Mouse (Mus musculus) liver, embryonic 11.5 days (tissue): ENCODE data around the gene Hoxd9. TPM values are rescaled to one million over a fixed set of nuclear protein-coding genes. Genes with fewer than 3 reads are reported as not detected.

Experiments
- ATAC-seq: fragments of 200-750 bp; cut with Nextera tagmentation; replicated peaks from 2 replicates; pipeline ENCODE4 v1.8.0; 2017; ENCODE audit warnings: moderate number of reproducible peaks, mild to moderate bottlenecking, moderate TSS enrichment, moderate library complexity; ENCODE audit not compliant: low FRiP score
- DNase-seq: peaks from one replicate; pipeline ENCODE4 v3.0.0-alpha.2; 2017; ENCODE audit warnings: low spot score
- H3K27ac ChIP-seq: fragments of 300-500 bp; sonication (generic); 2 replicates; pipeline ENCODE4 v1.5.1; 2014; ENCODE audit warnings: mild to moderate bottlenecking, low read depth, low read length, control low read depth
- H3K27me3 ChIP-seq: fragments of 300-500 bp; sonication (generic); replicated peaks from 2 replicates; pipeline ENCODE4 v1.6.1; 2014; ENCODE audit warnings: low read length, mixed read lengths; ENCODE audit not compliant: control insufficient read depth, insufficient read depth
- H3K36me3 ChIP-seq: fragments of 300-500 bp; sonication (generic); 2 replicates; pipeline ENCODE4 v1.6.1; 2014; ENCODE audit warnings: mild to moderate bottlenecking, low read length, moderate library complexity, mixed read lengths; ENCODE audit not compliant: control insufficient read depth, insufficient read depth
- H3K4me1 ChIP-seq: fragments of 300-500 bp; sonication (generic); replicated peaks from 2 replicates; pipeline ENCODE4 v1.6.1; 2014; ENCODE audit warnings: low read length, mixed read lengths; ENCODE audit not compliant: control insufficient read depth, insufficient read depth
- H3K4me2 ChIP-seq: fragments of 300-500 bp; sonication (generic); 2 replicates; pipeline ENCODE4 v1.6.1; 2014; ENCODE audit warnings: mild to moderate bottlenecking, control low read depth, moderate library complexity
- H3K4me3 ChIP-seq: fragments of 300-500 bp; sonication (generic); 2 replicates; pipeline ENCODE4 v1.5.1; 2014; ENCODE audit warnings: low read depth, low read length, control low read depth
- H3K9ac ChIP-seq: fragments of 300-500 bp; sonication (generic); 2 replicates; pipeline ENCODE4 v1.6.1; 2014; ENCODE audit warnings: low read depth, low read length, control low read depth
- H3K9me3 ChIP-seq: fragments of 300-500 bp; sonication (generic); 2 replicates; pipeline ENCODE4 v1.6.1; 2016; ENCODE audit warnings: low read length, inconsistent platforms, mixed read lengths; ENCODE audit not compliant: control insufficient read depth
- WGBS: fragments of 180-500 bp; shearing (Covaris S2); extraction: QIAGEN DNeasy Blood & Tissue Kit; methylation state at CpG from one replicate; pipeline ENCODE4 v1.1.7; 2014; 5-methylcytosine and 5-hydroxymethylcytosine counted together
- polyA plus RNA-seq: library from polyadenylated mRNA; unstranded; fragments of >200 nt; fragmentation: Nextera tagmentation; extraction: Ambion mirVana; gene quantifications from 2 replicates; pipeline ENCODE4 v1.2.1, GENCODE M21; 2014

Hoxd9 gene
- polyA plus RNA-seq, 1 experiment from 2014 or later, result 0.22 TPM

DNA sequence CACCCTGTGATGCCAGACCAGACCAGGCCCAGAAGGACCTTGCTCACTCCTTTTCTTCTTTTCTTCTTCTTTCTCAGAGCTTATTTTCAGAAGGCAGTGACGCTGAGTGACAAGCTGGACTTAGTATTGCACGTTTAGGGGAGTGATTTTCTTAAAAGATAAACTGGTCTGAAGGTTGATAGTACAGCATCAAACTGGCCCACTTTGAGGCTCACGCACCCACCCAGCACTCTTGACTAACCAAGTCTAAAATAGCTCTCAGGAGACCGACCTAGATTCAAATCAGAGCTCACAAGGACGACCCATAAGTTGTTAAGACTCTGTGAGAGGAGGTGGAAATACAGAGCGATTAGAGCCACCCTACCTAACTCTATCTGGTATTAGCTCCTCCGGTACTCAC is 31.1 kb upstream of the Hoxd9 start:
- no peak for DNase-seq
- Histone ChIP-seq H3K4me2 (no peak overlapping the region), H3K27ac (no peak overlapping the region), H3K36me3 (no peaks in the 10 kb centered on the region), H3K9me3 (no peaks in the 10 kb centered on the region), H3K4me1 (peaks cover 6% of the 10 kb centered on the region), H3K27me3 (peaks cover 97% of the 10 kb centered on the region), H3K4me3 (no peak overlapping the region), H3K9ac (no peak overlapping the region)
- ATAC-seq, result no peak
- 4% methylated on average over 7 of the region's 7 CpGs for WGBS

DNA sequence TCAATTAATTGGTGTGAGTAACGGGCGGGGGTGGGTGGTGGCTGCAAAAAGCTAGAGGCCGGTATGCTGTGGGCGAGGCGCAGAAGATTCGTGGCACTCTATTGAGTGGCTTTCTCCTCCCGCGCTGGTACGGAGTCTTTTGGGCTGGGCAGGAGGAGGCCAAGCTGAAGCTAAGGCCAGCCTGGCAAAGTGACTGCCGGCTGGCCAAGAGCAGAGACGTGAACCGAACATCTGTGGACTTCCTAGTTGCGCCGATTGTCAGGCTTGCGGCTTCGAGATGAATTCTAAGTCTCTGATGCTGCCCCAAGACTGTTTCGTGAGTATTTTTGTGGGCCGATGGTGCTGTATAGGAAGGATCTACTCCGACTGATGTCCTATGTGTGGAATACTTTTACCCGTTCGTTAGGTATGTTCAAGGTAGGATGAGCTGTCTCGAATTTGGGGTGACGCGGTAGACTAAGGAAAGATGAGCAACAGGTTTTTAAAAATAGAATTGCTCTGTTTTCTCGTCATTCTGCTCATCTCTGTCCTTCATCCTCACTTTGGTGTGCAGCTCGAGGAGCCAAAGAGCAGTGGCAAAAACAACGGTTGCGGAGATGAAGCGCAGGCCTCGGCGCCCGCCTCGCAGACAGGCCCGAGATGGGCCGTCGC is 30.2 kb upstream of the Hoxd9 start:
- Histone ChIP-seq H3K36me3 (no peaks in the 10 kb centered on the region), H3K4me2 (no peak overlapping the region), H3K4me1 (peaks cover 6% of the 10 kb centered on the region), H3K4me3 (peak overlapping the region; percentile 43), H3K27ac (no peak overlapping the region), H3K9ac (no peak overlapping the region), H3K27me3 (peaks cover 97% of the 10 kb centered on the region), H3K9me3 (no peaks in the 10 kb centered on the region)
- 3% methylated on average over 36 of the region's 36 CpGs for WGBS
- peak; percentile 37 for DNase-seq
- ATAC-seq, result no peak

DNA sequence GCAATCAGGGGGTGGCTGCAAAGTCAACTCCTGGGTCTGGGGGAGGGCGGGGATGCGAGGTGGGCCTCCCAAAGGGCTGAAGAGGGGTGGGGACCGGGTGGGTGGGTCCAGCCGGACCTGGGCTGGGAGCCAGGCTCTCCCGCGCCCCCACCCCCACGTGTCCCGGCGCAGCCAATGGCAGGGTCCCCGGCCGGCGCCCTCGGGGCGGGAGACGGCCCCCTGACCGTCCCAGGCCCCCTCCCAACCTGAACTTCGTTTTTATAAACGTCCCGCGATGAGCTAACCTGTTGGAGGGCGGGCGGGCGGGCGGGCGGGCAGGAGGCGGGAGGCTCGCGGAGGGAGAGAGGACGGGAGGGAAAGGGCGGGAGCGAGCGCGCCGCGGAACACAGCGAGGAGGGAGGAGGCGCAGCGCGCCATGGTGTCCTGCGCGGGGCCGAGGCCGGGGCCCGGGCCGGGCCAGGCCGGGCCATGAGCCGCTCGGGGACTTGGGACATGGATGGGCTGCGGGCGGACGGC is 29.6 kb upstream of the Hoxd9 start, which contains the start of gene Hoxd13:
Gene Hoxd13 (plus strand): TSS at position 469 of the 516 bp plus-strand sequence.
- Histone ChIP-seq H3K4me1 (peaks cover 6% of the 10 kb centered on the region), H3K27me3 (peaks cover 97% of the 10 kb centered on the region), H3K4me3 (peak within 1 kb of the TSS; percentile 43), H3K9me3 (no peaks in the 10 kb centered on the region), H3K4me2 (peak within 1 kb of the TSS; percentile 61), H3K36me3 (no peaks in the 10 kb centered on the region), H3K27ac (no peak within 1 kb of the TSS), H3K9ac (no peak within 1 kb of the TSS)
- WGBS, result 1% methylated on average over 12 of the region's 51 CpGs
- DNase-seq (no peak), ATAC-seq (no peak)

DNA sequence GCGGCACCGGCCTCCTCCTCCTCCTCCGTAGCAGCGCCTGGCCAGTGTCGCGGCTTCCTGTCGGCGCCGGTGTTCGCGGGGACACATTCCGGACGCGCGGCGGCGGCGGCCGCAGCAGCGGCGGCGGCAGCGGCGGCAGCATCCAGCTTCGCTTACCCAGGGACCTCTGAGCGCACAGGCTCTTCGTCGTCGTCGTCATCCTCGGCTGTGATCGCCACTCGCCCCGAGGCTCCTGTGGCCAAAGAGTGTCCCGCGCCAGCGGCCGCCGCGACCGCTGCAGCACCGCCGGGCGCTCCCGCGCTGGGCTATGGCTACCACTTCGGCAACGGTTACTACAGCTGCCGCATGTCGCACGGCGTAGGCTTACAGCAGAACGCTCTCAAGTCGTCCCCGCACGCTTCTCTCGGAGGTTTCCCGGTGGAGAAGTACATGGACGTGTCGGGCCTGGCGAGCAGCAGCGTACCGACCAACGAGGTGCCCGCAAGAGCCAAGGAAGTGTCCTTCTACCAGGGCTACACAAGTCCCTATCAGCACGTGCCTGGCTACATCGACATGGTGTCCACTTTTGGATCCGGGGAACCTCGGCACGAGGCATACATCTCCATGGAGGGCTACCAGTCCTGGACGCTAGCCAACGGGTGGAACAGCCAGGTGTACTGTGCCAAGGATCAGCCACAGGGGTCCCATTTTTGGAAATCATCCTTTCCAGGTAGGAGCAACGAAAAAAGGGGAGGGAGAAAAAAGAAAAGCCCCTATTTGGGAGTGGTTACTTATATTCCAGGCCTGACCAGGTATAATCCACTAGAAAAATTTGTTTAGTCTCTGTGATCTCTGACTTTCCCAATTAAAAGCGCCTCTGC is 28.9 kb upstream of the Hoxd9 start:
- peak overlapping the region; percentile 61 for H3K4me2 ChIP-seq
- peaks cover 6% of the 10 kb centered on the region for H3K4me1 ChIP-seq
- ATAC-seq (no peak; the same call in 1 of the 2 replicates), DNase-seq (peak; percentile 60)
- no peak overlapping the region for H3K27ac ChIP-seq
- H3K9ac ChIP-seq, result no peak overlapping the region
- no peaks in the 10 kb centered on the region for H3K36me3 ChIP-seq
- peak overlapping the region; percentile 43 for H3K4me3 ChIP-seq
- under 1% methylated on average over 61 of the region's 74 CpGs for whole genome bisulfite sequencing
- peaks cover 97% of the 10 kb centered on the region for H3K27me3 ChIP-seq
- no peaks in the 10 kb centered on the region for H3K9me3 ChIP-seq

DNA sequence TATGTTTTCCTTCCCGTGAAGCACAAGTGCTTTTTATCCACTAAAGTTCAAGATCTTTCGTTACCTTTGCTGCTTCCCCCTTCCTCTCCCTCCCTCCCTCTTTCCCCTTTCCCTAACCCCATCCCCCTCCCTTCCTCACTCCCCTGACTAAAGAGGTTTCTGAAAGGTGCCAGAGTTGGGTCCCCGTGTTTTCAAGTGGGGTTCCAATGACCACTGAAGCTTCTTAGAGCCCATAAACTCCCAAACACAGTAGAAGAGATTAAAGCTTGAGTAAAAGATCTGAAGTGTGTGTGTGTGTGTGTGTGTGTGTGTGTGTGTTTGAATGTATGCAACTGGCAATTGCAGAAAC is 28.3 kb upstream of the Hoxd9 start:
- WGBS, result 1% methylated on average over 3 of the region's 3 CpGs
- Histone ChIP-seq H3K9me3 (no peaks in the 10 kb centered on the region), H3K27ac (no peak overlapping the region), H3K27me3 (peaks cover 97% of the 10 kb centered on the region), H3K9ac (no peak overlapping the region), H3K4me1 (peaks cover 6% of the 10 kb centered on the region), H3K36me3 (no peaks in the 10 kb centered on the region), H3K4me3 (no peak overlapping the region), H3K4me2 (no peak overlapping the region)
- no peak for ATAC-seq
- DNase-seq, result no peak

DNA sequence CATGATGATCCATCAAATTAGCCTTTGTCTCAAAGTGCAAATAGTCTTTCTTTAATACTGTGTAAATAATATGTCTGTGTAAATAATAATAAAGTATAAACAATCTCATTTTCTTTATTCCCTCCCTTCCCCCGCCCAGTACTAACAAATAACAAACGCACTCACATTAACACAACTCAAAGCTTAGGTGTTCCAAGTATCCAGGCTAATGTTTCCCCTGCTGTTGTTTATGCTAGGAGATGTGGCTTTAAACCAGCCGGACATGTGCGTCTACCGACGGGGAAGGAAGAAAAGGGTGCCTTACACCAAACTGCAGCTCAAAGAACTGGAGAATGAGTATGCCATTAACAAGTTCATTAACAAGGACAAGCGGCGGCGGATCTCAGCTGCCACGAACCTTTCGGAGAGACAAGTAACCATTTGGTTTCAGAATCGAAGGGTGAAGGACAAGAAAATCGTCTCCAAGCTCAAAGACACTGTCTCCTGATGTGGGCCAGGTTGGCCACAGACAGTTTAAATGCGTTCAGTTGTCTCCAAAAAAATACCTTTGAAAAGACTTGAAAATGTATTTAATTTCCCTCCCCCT is 27.8 kb upstream of the Hoxd9 start:
- WGBS, result under 1% methylated on average over 14 of the region's 14 CpGs
- DNase-seq, result peak; percentile 31
- no peak overlapping the region for H3K9ac ChIP-seq

DNA sequence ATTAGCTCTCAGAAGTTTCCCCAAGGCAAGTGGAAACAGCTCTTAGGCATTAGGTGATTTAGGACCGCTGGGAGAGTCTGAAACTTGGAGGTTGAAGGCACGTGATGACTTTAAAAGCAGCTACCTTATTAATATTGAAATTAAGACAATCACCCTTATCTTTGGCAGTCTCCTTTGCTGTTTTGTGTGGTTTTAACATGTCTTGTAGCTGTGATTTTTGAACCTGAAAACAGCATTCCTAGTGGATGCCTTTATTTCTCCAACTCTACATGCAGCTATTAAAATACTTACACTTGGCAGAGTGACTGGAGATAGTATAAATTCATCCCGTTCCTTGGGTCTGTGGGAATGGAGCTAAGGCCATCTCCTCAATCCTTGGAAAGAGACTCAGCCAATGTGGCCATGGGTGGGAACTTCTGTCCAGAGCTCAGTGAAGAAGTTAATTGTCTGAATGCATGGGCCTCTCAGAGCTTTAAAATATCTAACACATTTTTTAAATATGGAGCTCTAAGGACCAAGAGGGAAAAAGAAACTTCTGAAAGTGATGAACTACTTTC is 26.8 kb upstream of the Hoxd9 start:
- Histone ChIP-seq H3K9ac (no peak overlapping the region), H3K9me3 (no peaks in the 10 kb centered on the region), H3K4me2 (no peak overlapping the region), H3K4me1 (peaks cover 6% of the 10 kb centered on the region), H3K27ac (no peak overlapping the region), H3K4me3 (no peak overlapping the region), H3K36me3 (no peaks in the 10 kb centered on the region), H3K27me3 (peaks cover 97% of the 10 kb centered on the region)
- peak; percentile 28 for DNase-seq
- no peak for ATAC-seq
- under 1% methylated on average over 3 of the region's 3 CpGs for WGBS

More for the DNA sequence above, 27.8 kb upstream of the Hoxd9 start:
- Histone ChIP-seq H3K9me3 (no peaks in the 10 kb centered on the region), H3K4me2 (no peak overlapping the region), H3K36me3 (no peaks in the 10 kb centered on the region), H3K27ac (no peak overlapping the region), H3K4me3 (no peak overlapping the region), H3K27me3 (peaks cover 97% of the 10 kb centered on the region), H3K4me1 (peaks cover 6% of the 10 kb centered on the region)
- no peak for ATAC-seq

DNA sequence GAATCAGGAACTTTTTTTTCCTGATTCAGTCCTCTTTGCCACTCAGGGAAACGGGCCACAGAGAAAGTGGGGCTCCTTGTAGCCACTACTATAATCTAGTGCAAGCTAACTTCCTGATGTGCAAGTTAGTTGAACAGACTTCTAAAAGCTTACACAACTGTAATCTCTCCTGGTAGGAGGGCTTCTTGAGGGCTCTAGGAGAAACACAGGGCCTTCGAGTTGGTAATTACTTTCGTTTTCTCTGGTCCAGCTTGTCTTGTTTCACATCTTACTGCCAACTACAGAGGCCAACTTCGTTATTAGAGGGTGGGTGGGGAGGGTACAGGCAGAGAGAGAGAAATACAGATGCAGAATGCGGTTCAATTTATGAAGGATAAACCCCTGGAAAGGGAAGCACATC is 25.7 kb upstream of the Hoxd9 start:
- DNase-seq (peak; percentile 34), ATAC-seq (no peak)
- Histone ChIP-seq H3K4me2 (no peak overlapping the region), H3K4me3 (no peak overlapping the region), H3K27me3 (peaks cover 99% of the 10 kb centered on the region), H3K27ac (no peak overlapping the region), H3K9ac (no peak overlapping the region), H3K4me1 (peaks cover 6% of the 10 kb centered on the region), H3K9me3 (no peaks in the 10 kb centered on the region), H3K36me3 (no peaks in the 10 kb centered on the region)
- WGBS, result 6% methylated on average over 5 of the region's 5 CpGs
